Comparison of ENCODE assay signal across 8 mouse cellular contexts in genomic region chrX:140600410-140601109, GRCm38 (mm10). TPM values are rescaled to one million over a fixed set of nuclear protein-coding genes. Genes with fewer than 3 reads are reported as not detected.
DNase-seq lines count a peak whose midpoint lies in the region; ATAC-seq lines count a peak whose summit lies in the region.

Gene Tsc22d3, minus strand, starts transcription at chrX:140600659.

- peaks cover 4% of the 10 kb centered on the region; the same call in 1 of the 2 replicates for H3K4me1 ChIP-seq in embryonic facial prominence, embryonic 15.5 days
- H3K4me1 ChIP-seq in limb, embryonic 12.5 days (replicated peaks): no peaks in the 10 kb centered on the region
- peaks cover 13% of the 10 kb centered on the region for H3K4me1 ChIP-seq in midbrain, embryonic 13.5 days (replicated peaks)

- H3K27me3 ChIP-seq in embryonic facial prominence, embryonic 15.5 days: peaks cover 49% of the 10 kb centered on the region
- peaks cover 76% of the 10 kb centered on the region for H3K27me3 ChIP-seq in limb, embryonic 12.5 days
- H3K27me3 ChIP-seq in midbrain, embryonic 13.5 days: peaks cover 66% of the 10 kb centered on the region

- H3K4me3 ChIP-seq in embryonic facial prominence, embryonic 15.5 days (replicated peaks): peak within 1 kb of the TSS; percentile 53
- peak within 1 kb of the TSS; percentile 52 for H3K4me3 ChIP-seq in limb, embryonic 12.5 days (replicated peaks)
- H3K4me3 ChIP-seq in midbrain, embryonic 13.5 days (replicated peaks): peak within 1 kb of the TSS; percentile 52

- no peaks in the 10 kb centered on the region for H3K36me3 ChIP-seq in embryonic facial prominence, embryonic 15.5 days
- no peaks in the 10 kb centered on the region for H3K36me3 ChIP-seq in limb, embryonic 12.5 days
- no peaks in the 10 kb centered on the region for H3K36me3 ChIP-seq in midbrain, embryonic 13.5 days

- ATAC-seq in embryonic facial prominence, embryonic 15.5 days (ENCODE audit: insufficient number of reproducible peaks, low FRiP score, low TSS enrichment, low read depth): no peak
- no peak for ATAC-seq in limb, embryonic 12.5 days (ENCODE audit: insufficient number of reproducible peaks, insufficient read depth, low FRiP score, low TSS enrichment, low read depth)
- peak; percentile 56; the same call in 1 of the 2 replicates for ATAC-seq in midbrain, embryonic 13.5 days

- no peak within 1 kb of the TSS for H3K9ac ChIP-seq in embryonic facial prominence, embryonic 15.5 days
- 0 out of 2 replicates have a peak within 1 kb of the TSS, but pooled peaks have one; percentile 18 for H3K9ac ChIP-seq in limb, embryonic 12.5 days (replicated peaks)
- H3K9ac ChIP-seq in midbrain, embryonic 13.5 days (replicated peaks): no peak within 1 kb of the TSS

- H3K4me2 ChIP-seq in embryonic facial prominence, embryonic 15.5 days (replicated peaks): peak within 1 kb of the TSS; percentile 78
- peak within 1 kb of the TSS; percentile 78 for H3K4me2 ChIP-seq in limb, embryonic 12.5 days
- peak within 1 kb of the TSS; percentile 77 for H3K4me2 ChIP-seq in midbrain, embryonic 13.5 days (replicated peaks)

- WGBS in embryonic facial prominence, embryonic 15.5 days: 16% methylated on average over 28 of the region's 28 CpGs
- 26% methylated on average over 28 of the region's 28 CpGs for WGBS in limb, embryonic 12.5 days
- WGBS in midbrain, embryonic 13.5 days: 32% methylated on average over 28 of the region's 28 CpGs

- peak; percentile 70 for DNase-seq in A20 (ENCODE audit: low read depth, low spot score)
- peak; percentile 76 for DNase-seq in adrenal gland, postnatal 14 days
- peak; percentile 60 to 71 for DNase-seq in heart, adult 9 months (ENCODE audit: low spot score in 2 of 2)
- peak; percentile 70 to 76 for DNase-seq in kidney, adult 8-10 months
- peak; percentile 24 to 48 for DNase-seq in spleen, postnatal 10 days (ENCODE audit: low spot score in 2 of 2)

- H3K9me3 ChIP-seq in embryonic facial prominence, embryonic 15.5 days (replicated peaks): no peaks in the 10 kb centered on the region
- 0 out of 2 replicates have a peak, but pooled peaks cover 4% of the 10 kb centered on the region for H3K9me3 ChIP-seq in limb, embryonic 12.5 days
- no peaks in the 10 kb centered on the region for H3K9me3 ChIP-seq in midbrain, embryonic 13.5 days

- no peak within 1 kb of the TSS for H3K27ac ChIP-seq in embryonic facial prominence, embryonic 15.5 days (replicated peaks)
- no peak within 1 kb of the TSS for H3K27ac ChIP-seq in limb, embryonic 12.5 days
- no peak within 1 kb of the TSS for H3K27ac ChIP-seq in midbrain, embryonic 13.5 days

RNA-seq across cellular contexts. Expression of gene Tsc22d3, which starts in this region (rescaled TPM):
- total RNA-seq in adrenal gland, postnatal 14 days (2021): 126 and 203 TPM in 2 replicates
- 129 and 132 TPM in 2 replicates for polyA plus RNA-seq in embryonic facial prominence, embryonic 15.5 days (2015; fragmentation: Nextera tagmentation; extraction: Ambion mirVana)
- polyA plus RNA-seq in limb, embryonic 12.5 days (2016; fragmentation: Nextera tagmentation; extraction: Ambion mirVana): 115 and 117 TPM in 2 replicates
- polyA plus RNA-seq in midbrain, embryonic 13.5 days (2015; fragmentation: Nextera tagmentation; extraction: Ambion mirVana): 132 and 134 TPM in 2 replicates
